Mouse (Mus musculus): ENCODE data around the gene Gm3045. TPM values are rescaled to one million over a fixed set of nuclear protein-coding genes. Genes with fewer than 3 reads are reported as not detected.

Gene Gm3045
- polyA plus RNA-seq, 1 experiment from 2014 or later, result not detected

DNA sequence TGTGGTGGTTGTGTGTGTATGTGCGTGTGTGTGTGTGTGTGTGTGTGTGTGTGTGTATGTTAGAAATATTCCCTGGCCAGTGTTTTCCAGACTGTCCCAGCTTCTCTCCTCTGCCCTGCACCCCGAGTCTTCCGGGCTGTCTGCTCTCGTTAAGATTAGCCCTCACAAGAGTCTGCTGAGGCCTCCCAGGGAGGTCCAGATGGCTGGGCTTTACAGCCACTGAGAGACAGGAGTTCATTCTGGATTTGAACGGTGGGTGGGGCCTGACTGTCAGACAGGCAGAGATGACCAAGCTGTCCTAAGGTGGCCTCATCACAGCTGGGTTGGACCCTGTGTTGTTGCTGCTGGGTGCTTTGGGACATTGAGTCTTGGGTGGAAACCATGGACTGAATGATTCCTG, 28.8 kb upstream of the Gm3045 start:
- no peak overlapping the region for H3K4me2 ChIP-seq (ENCODE audit: low read depth, low read length)
- no peaks in the 10 kb centered on the region for H3K36me3 ChIP-seq (replicated peaks; ENCODE audit: insufficient read depth, low read length)
- H3K27ac ChIP-seq (ENCODE audit: low read depth), result no peak overlapping the region
- 59% methylated on average over 5 of the region's 5 CpGs for WGBS (ENCODE audit: insufficient replicate concordance)
- no peak overlapping the region for H3K9ac ChIP-seq (replicated peaks)
- ATAC-seq, result no peak
- TF ChIP-seq CTCF (IDR thresholded peaks at IDR 0.05; ENCODE audit: low read depth), result no peak
- TF ChIP-seq EP300 (IDR thresholded peaks at IDR 0.05; ENCODE audit: low read depth), result no peak
- H3K4me1 ChIP-seq (ENCODE audit: insufficient read depth), result no peaks in the 10 kb centered on the region
- no peaks in the 10 kb centered on the region for H3K9me3 ChIP-seq (ENCODE audit: low read length)
- no peak overlapping the region for H3K4me3 ChIP-seq (ENCODE audit: low read depth, low read length)
- DNase-seq, result no peak
- no peaks in the 10 kb centered on the region for H3K27me3 ChIP-seq (ENCODE audit: insufficient read depth, low read length)

- H3K27me3 ChIP-seq (ENCODE audit: insufficient read depth, low read length), result no peaks in the 10 kb centered on the region
- H3K36me3 ChIP-seq (replicated peaks; ENCODE audit: insufficient read depth, low read length), result no peaks in the 10 kb centered on the region
- H3K4me3 ChIP-seq (ENCODE audit: low read depth, low read length), result no peak overlapping the region
- no peaks in the 10 kb centered on the region for H3K4me1 ChIP-seq (ENCODE audit: insufficient read depth)
- ATAC-seq (no peak), DNase-seq (no peak)
- TF ChIP-seq CTCF (IDR thresholded peaks at IDR 0.05; ENCODE audit: low read depth) (no peak), EP300 (IDR thresholded peaks at IDR 0.05; ENCODE audit: low read depth) (no peak)
- H3K9me3 ChIP-seq (ENCODE audit: low read length), result no peaks in the 10 kb centered on the region
- no peak overlapping the region for H3K9ac ChIP-seq (replicated peaks)
- 74% methylated on average over 4 of the region's 4 CpGs for WGBS (ENCODE audit: insufficient replicate concordance)
- H3K27ac ChIP-seq (ENCODE audit: low read depth), result no peak overlapping the region
- no peak overlapping the region for H3K4me2 ChIP-seq (ENCODE audit: low read depth, low read length)
These were observed 25.2 kb upstream of the Gm3045 start for GRCm38 (mm10) chr13:56401186-56401585.

- Histone ChIP-seq H3K9ac (replicated peaks) (no peak overlapping the region), H3K4me1 (ENCODE audit: insufficient read depth) (no peaks in the 10 kb centered on the region), H3K4me3 (ENCODE audit: low read depth, low read length) (no peak overlapping the region), H3K9me3 (ENCODE audit: low read length) (no peaks in the 10 kb centered on the region), H3K36me3 (replicated peaks; ENCODE audit: insufficient read depth, low read length) (no peaks in the 10 kb centered on the region), H3K4me2 (ENCODE audit: low read depth, low read length) (no peak overlapping the region), H3K27me3 (ENCODE audit: insufficient read depth, low read length) (no peaks in the 10 kb centered on the region), H3K27ac (ENCODE audit: low read depth) (no peak overlapping the region)
- ATAC-seq (no peak), DNase-seq (no peak)
- WGBS (ENCODE audit: insufficient replicate concordance), result 80% methylated on average over 8 of the region's 8 CpGs
- no peak for TF ChIP-seq EP300 (IDR thresholded peaks at IDR 0.05; ENCODE audit: low read depth)
- TF ChIP-seq CTCF (IDR thresholded peaks at IDR 0.05; ENCODE audit: low read depth), result no peak
These were observed 22.9 kb upstream of the Gm3045 start for GRCm38 (mm10) chr13:56403381-56404086.

- no peak for ATAC-seq
- WGBS (ENCODE audit: insufficient replicate concordance), result 66% methylated on average over 6 of the region's 6 CpGs
- H3K36me3 ChIP-seq (replicated peaks; ENCODE audit: insufficient read depth, low read length), result no peaks in the 10 kb centered on the region
- H3K27ac ChIP-seq (ENCODE audit: low read depth), result no peak overlapping the region
- H3K4me3 ChIP-seq (ENCODE audit: low read depth, low read length), result no peak overlapping the region
- no peak overlapping the region for H3K9ac ChIP-seq (replicated peaks)
- H3K9me3 ChIP-seq (ENCODE audit: low read length), result no peaks in the 10 kb centered on the region
- H3K27me3 ChIP-seq (ENCODE audit: insufficient read depth, low read length), result no peaks in the 10 kb centered on the region
- no peak overlapping the region for H3K4me2 ChIP-seq (ENCODE audit: low read depth, low read length)
- no peak for DNase-seq
- no peaks in the 10 kb centered on the region for H3K4me1 ChIP-seq (ENCODE audit: insufficient read depth)
- TF ChIP-seq CTCF (IDR thresholded peaks at IDR 0.05; ENCODE audit: low read depth) (no peak), EP300 (IDR thresholded peaks at IDR 0.05; ENCODE audit: low read depth) (no peak)
These were observed 21.8 kb upstream of the Gm3045 start for GRCm38 (mm10) chr13:56404511-56405140.

DNA sequence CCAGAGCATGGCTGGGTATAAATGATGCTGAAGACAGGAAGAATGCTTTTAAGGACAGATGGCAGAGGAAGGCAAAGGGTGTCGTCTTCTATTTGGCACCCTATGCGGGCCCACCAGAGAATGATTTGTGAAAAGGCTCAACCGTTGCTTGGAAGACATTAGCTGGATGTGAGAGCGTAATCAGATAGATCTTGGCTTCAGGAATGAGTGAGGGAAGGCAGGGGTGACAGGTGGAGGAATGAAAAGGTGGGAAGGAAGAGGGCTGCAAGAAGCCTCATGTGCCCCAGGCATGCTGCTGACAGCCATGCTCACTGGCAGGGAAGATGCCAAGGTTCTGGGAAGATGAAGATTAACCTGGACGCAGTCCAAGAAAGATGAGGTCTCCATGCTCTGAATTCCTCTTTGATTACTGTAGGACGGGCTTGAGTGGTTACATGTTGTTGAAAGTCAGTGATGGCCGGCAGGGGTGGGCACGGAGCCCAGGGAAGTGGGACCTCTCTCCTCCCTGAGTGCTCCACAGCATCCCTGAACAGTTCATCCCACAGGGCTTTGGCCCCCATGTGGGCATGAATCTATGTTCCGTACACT, 14.0 kb upstream of the Gm3045 start:
- Histone ChIP-seq H3K9me3 (ENCODE audit: low read length) (no peaks in the 10 kb centered on the region), H3K27ac (ENCODE audit: low read depth) (no peak overlapping the region), H3K27me3 (ENCODE audit: insufficient read depth, low read length) (no peaks in the 10 kb centered on the region), H3K4me3 (ENCODE audit: low read depth, low read length) (no peak overlapping the region), H3K4me2 (ENCODE audit: low read depth, low read length) (no peak overlapping the region), H3K36me3 (replicated peaks; ENCODE audit: insufficient read depth, low read length) (no peaks in the 10 kb centered on the region), H3K9ac (replicated peaks) (no peak overlapping the region), H3K4me1 (ENCODE audit: insufficient read depth) (no peaks in the 10 kb centered on the region)
- TF ChIP-seq CTCF (IDR thresholded peaks at IDR 0.05; ENCODE audit: low read depth) (no peak), EP300 (IDR thresholded peaks at IDR 0.05; ENCODE audit: low read depth) (no peak)
- WGBS (ENCODE audit: insufficient replicate concordance), result 76% methylated on average over 9 of the region's 9 CpGs
- no peak for DNase-seq
- no peak for ATAC-seq

- 36% methylated on average over 13 of the region's 13 CpGs for WGBS (ENCODE audit: insufficient replicate concordance)
- H3K27ac ChIP-seq (ENCODE audit: low read depth), result no peak overlapping the region
- ATAC-seq (no peak), DNase-seq (no peak)
- no peaks in the 10 kb centered on the region for H3K9me3 ChIP-seq (ENCODE audit: low read length)
- no peaks in the 10 kb centered on the region for H3K36me3 ChIP-seq (replicated peaks; ENCODE audit: insufficient read depth, low read length)
- no peak overlapping the region for H3K9ac ChIP-seq (replicated peaks)
- no peak overlapping the region for H3K4me3 ChIP-seq (ENCODE audit: low read depth, low read length)
- no peak overlapping the region for H3K4me2 ChIP-seq (ENCODE audit: low read depth, low read length)
- peaks cover 14% of the 10 kb centered on the region for H3K27me3 ChIP-seq (ENCODE audit: insufficient read depth, low read length)
- no peaks in the 10 kb centered on the region for H3K4me1 ChIP-seq (ENCODE audit: insufficient read depth)
- TF ChIP-seq CTCF (IDR thresholded peaks at IDR 0.05; ENCODE audit: low read depth), result no peak
- TF ChIP-seq EP300 (IDR thresholded peaks at IDR 0.05; ENCODE audit: low read depth), result no peak
These were observed 7.5 kb upstream of the Gm3045 start for GRCm38 (mm10) chr13:56418685-56419483.

All from liver, postnatal 0 days (tissue).